Mouse (Mus musculus) C2C12 (cell line): ENCODE measurements at regions not wholly inside any gene's neighbourhood (a gene's known extent, or its start where the extent isn't known, plus 50 kb on each side); places are given as distances from the start of the nearest gene placed in this dataset.

ENCODE experiments used
- H3K27me3 ChIP-seq: one replicate; pipeline ENCODE4 v1.6.1; 2011; ENCODE audit not compliant: control insufficient read depth, insufficient read depth, insufficient read length
- H3K36me3 ChIP-seq: one replicate; pipeline ENCODE4 v1.6.1; 2011; ENCODE audit not compliant: control insufficient read depth, insufficient read depth
- H3K4me3 ChIP-seq: one replicate; pipeline ENCODE4 v1.5.1; 2011; ENCODE audit warnings: mild to moderate bottlenecking, control low read depth; ENCODE audit not compliant: poor library complexity, insufficient read depth, severe bottlenecking
- H3K79me2 ChIP-seq: one replicate; pipeline ENCODE4 v1.6.1; 2011; ENCODE audit not compliant: control insufficient read depth, insufficient read depth
- H3K79me3 ChIP-seq: one replicate; pipeline ENCODE4 v1.6.1; 2011; ENCODE audit warnings: low read depth, control low read depth
- H3ac ChIP-seq: one replicate; pipeline ENCODE3; 2011; ENCODE audit warnings: low read depth; ENCODE audit not compliant: control insufficient read depth, insufficient read length
- CEBPB ChIP-seq: IDR thresholded peaks from one replicate; pipeline ENCODE4 v1.6.1; 2011; ENCODE audit warnings: low read depth, mild to moderate bottlenecking, control low read depth, moderate library complexity
- CTCF ChIP-seq: IDR thresholded peaks from one replicate; pipeline ENCODE4 v1.5.1; 2011; ENCODE audit not compliant: control insufficient read depth, insufficient read depth, insufficient read length
- FOSL1 ChIP-seq: IDR thresholded peaks from one replicate; pipeline ENCODE4 v1.8.0; 2011; ENCODE audit warnings: mild to moderate bottlenecking, low read length; ENCODE audit not compliant: poor library complexity, insufficient read depth, severe bottlenecking
- MAX ChIP-seq: IDR thresholded peaks from one replicate; pipeline ENCODE4 v1.6.1; 2011; ENCODE audit warnings: mild to moderate bottlenecking, control low read depth
- MYOD1 ChIP-seq: IDR thresholded peaks from one replicate; pipeline ENCODE4 v1.6.1; 2011; ENCODE audit warnings: low read depth; ENCODE audit not compliant: control insufficient read depth, insufficient read length
- MYOG ChIP-seq: IDR thresholded peaks from one replicate; pipeline ENCODE4 v1.6.1; 2011; ENCODE audit not compliant: control insufficient read depth, insufficient read length; ENCODE audit errors: extremely low read depth
- USF1 ChIP-seq: IDR thresholded peaks from one replicate; pipeline ENCODE4 v1.6.1; 2011; ENCODE audit warnings: low read depth, mild to moderate bottlenecking, control low read depth, moderate library complexity

DNA sequence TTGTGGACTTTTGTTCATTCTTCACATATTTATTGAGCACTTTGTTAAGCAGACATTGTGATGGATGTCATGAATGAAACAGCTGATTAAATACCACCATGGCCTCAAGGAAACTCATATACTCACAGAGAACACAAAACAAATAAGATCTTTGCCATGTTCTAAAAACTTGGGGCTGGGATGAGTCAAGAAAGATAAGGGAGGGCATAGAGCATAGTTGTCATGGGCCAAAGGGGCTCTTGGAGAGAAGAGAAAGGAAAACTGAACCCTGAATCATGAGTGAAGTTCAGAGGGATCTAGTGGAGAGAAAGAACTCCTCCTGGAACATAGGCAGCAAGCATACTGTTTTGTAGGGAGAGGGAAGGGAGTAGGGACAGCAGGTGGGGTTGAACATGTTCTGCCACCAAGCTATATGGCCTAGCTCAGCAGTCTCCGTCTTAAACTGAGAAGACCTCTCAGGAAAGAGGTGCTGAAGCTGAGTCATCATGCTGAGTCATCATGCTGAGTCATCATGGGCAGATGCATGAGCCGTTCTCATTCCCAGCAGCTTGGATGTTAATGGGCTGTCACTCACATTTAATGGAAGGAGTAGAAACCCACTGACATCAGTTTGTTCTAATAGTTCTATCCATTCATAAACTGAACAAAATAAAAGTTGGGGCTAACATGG, 69.6 kb downstream of the Cetn3 start:
- Histone ChIP-seq H3K36me3 (no peaks in the 10 kb centered on the region), H3K79me2 (no peaks in the 10 kb centered on the region), H3K27me3 (no peaks in the 10 kb centered on the region), H3K79me3 (no peaks in the 10 kb centered on the region), H3ac (no peak overlapping the region), H3K4me3 (no peak overlapping the region)
- TF ChIP-seq CEBPB, result no peak
- no peak for TF ChIP-seq USF1
- TF ChIP-seq MAX, result no peak
- no peak for TF ChIP-seq CTCF
- no peak for TF ChIP-seq MYOG
- TF ChIP-seq FOSL1, result peak; percentile 95
- peak; percentile 80 for TF ChIP-seq MYOD1

DNA sequence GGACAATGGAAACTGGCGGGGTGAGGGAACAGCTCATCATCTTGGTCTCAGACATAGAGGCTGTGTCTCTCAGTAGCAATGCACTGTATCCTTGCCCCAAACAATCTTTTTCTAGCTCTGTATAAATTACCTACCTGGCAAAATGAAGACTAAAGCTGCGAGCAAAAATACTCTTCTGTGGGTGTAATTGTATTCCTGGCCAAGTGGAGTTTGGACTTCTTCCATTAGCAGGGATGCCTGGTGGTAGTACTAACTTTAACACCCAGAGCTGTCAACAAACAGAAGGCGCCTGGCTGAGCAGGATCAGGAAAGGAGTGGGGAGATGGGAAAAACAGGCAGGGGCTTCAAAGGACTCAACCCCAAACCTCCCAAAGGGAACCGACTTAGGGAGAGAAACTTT, 73.2 kb downstream of the Cetn3 start:
- H3K79me3 ChIP-seq, result no peaks in the 10 kb centered on the region
- H3K36me3 ChIP-seq, result no peaks in the 10 kb centered on the region
- no peaks in the 10 kb centered on the region for H3K27me3 ChIP-seq
- no peak for TF ChIP-seq MYOG
- TF ChIP-seq USF1, result no peak
- no peak for TF ChIP-seq MAX
- TF ChIP-seq MYOD1, result no peak
- no peak for TF ChIP-seq CTCF
- TF ChIP-seq FOSL1, result no peak
- no peak for TF ChIP-seq CEBPB
- no peak overlapping the region for H3K4me3 ChIP-seq
- no peak overlapping the region for H3ac ChIP-seq
- no peaks in the 10 kb centered on the region for H3K79me2 ChIP-seq

DNA sequence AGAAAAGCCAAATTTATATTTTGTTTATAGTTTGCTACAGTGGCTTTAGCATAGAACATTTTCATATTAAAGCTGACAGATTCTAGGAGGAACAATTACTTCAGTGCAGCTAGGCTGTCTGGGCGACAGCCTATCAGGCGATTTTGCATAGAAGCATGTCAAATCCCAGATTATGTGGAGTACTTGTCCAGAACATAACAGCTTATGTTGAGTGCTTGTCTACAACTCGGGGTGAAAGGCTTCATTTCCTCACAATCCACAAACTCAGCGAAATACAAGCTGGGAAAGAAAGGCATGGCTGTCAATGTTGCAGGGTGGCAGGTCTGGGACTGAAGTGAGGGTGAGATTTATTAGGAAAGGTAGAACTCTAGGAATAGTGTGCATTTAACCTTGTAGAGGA, 77.8 kb downstream of the Cetn3 start:
- Histone ChIP-seq H3K79me3 (no peaks in the 10 kb centered on the region), H3ac (no peak overlapping the region), H3K27me3 (no peaks in the 10 kb centered on the region), H3K79me2 (no peaks in the 10 kb centered on the region), H3K36me3 (no peaks in the 10 kb centered on the region), H3K4me3 (no peak overlapping the region)
- TF ChIP-seq MYOD1, result no peak
- TF ChIP-seq MAX, result no peak
- no peak for TF ChIP-seq CTCF
- no peak for TF ChIP-seq USF1
- no peak for TF ChIP-seq CEBPB

DNA sequence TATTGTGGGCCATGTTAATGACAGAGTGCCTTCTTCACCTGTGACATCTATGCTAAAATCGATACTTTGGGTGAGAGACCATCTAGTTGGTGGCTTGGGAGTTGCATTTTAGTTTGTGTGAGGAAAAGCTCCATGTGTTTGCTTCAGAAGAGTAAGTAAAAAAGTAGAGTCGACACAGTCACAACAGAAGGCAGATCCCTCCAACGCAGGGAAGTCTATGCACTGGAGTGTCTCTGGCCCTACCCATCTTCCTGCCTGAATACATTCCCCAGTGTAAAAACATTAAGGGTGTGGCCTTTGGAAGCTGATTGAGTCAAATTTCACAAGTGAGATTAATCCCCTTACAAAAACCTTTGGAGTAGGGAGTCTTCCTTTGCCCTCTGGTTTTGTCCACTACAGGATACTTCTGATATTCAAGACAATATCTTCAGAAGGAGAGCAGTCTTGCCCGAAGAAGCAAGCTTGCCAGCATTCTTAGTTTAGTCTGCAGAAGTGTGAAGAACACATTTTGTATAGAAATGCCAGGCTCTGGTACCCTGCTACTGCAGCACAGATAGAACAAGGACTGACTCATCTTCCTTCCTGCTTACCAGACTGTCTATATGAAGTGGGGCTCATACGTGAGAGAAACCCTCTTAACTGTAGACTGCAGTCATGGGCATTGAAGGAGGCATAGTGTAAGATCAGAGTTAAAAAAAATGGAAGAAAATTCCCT, 79.2 kb downstream of the Cetn3 start:
- no peaks in the 10 kb centered on the region for H3K27me3 ChIP-seq
- no peak overlapping the region for H3K4me3 ChIP-seq
- H3K79me3 ChIP-seq, result no peaks in the 10 kb centered on the region
- H3K36me3 ChIP-seq, result no peaks in the 10 kb centered on the region
- H3ac ChIP-seq, result no peak overlapping the region
- no peaks in the 10 kb centered on the region for H3K79me2 ChIP-seq
- TF ChIP-seq FOSL1 (no peak), CTCF (no peak), MYOG (no peak), MYOD1 (no peak), MAX (no peak), USF1 (no peak)

DNA sequence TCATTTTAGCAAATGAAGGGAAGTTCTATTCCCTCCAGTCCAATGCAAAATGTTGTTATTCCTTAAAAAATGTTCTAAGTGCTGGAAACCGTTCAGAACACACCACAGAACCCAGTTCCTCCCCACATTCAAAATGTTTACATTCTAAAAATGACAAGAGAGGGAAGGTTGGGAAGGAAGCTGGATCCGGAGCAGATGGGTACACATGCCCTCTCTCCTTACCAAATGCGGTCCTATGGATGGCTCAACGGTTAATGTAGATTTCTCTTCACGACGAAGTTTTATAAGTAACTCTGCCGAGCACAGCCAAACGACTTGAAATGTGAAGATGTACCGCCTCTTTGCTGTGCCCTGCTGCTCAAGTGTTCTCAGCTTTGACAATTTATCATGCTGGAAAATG, 88.3 kb downstream of the Cetn3 start:
- no peak overlapping the region for H3K4me3 ChIP-seq
- H3ac ChIP-seq, result no peak overlapping the region
- no peaks in the 10 kb centered on the region for H3K79me3 ChIP-seq
- H3K79me2 ChIP-seq, result no peaks in the 10 kb centered on the region
- no peaks in the 10 kb centered on the region for H3K36me3 ChIP-seq
- no peaks in the 10 kb centered on the region for H3K27me3 ChIP-seq
- TF ChIP-seq FOSL1 (no peak), USF1 (no peak), MAX (no peak)

DNA sequence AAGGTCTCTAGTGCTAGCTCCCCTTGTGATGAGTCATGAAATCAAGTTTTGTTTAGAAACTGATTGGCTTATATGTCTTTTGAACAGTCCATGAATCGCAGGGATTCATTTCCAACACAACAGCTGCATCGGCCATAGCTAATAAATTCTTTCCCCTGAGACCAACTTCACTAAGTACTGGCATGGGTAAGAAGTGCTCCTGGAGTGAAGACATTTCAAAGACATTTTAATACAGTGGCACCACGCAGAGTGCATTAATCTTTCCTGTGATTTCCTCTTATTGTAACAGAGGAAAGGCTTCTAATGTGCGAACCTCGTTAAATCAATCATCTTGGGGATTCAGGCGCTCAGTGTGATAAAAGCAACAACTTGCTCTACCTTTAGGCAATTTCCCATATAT, 103.0 kb downstream of the Cetn3 start:
- Histone ChIP-seq H3K36me3 (no peaks in the 10 kb centered on the region), H3K79me3 (no peaks in the 10 kb centered on the region), H3ac (no peak overlapping the region), H3K79me2 (no peaks in the 10 kb centered on the region), H3K27me3 (no peaks in the 10 kb centered on the region), H3K4me3 (no peak overlapping the region)
- TF ChIP-seq MYOD1 (peak; percentile 48), FOSL1 (no peak)
